Mouse (Mus musculus): ENCODE data around the gene Cd151. TPM values are rescaled to one million over a fixed set of nuclear protein-coding genes. Genes with fewer than 3 reads are reported as not detected.
"Not testable (repeated sequence)": the region's sequence is repeated elsewhere in the genome, so short reads cannot be mapped to it uniquely, and the experiment has no call there.

The Cd151 gene
- polyA plus RNA-seq, 1 experiment: 223 TPM

DNA sequence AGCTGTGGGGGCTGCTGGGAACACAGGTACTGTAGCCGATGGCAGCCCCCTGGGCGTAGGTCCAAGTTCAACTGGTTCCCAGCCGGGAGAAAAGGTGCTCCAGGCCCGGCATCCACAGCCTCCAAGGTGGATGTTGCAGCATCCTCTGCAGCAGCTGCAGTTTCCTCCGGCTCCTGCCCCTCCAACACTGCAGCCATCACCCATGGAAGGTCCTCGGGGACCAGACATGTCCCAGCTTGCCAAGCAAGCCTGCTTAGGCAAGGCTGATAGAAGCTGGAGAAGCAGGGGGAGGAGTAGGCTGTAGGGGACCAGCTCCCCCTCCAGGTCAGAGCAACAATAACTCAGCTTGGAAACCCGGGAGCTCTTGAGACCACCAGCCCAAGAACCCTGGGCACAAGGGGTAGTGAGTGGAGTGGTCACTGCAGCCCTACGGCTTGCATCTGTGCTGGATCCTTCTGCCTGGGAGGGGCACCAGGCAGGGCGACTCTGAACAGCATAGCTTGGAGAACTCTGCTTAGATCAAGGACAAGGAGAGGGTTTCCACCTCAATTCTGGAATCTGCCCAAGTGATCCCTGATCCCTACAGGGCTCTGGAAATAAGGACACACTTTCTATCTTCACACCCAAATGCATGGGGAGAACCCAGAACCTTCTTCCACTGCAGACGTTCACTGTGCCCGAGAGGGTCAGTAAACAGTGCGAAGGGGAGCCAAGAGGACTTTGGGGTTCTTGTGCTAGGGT lies 23.9 kb upstream of the Cd151 start:
- Histone ChIP-seq H3K4me3 (ENCODE audit: insufficient read depth, low read depth, low read length) (peak overlapping the region; percentile 48), H3K27ac (replicated peaks; ENCODE audit: low read depth, low read length) (no peak overlapping the region), H3K4me1 (ENCODE audit: control insufficient read depth, insufficient read depth, insufficient read length, low read length) (peaks cover 4% of the 10 kb centered on the region; the same call in 1 of the 2 replicates)

DNA sequence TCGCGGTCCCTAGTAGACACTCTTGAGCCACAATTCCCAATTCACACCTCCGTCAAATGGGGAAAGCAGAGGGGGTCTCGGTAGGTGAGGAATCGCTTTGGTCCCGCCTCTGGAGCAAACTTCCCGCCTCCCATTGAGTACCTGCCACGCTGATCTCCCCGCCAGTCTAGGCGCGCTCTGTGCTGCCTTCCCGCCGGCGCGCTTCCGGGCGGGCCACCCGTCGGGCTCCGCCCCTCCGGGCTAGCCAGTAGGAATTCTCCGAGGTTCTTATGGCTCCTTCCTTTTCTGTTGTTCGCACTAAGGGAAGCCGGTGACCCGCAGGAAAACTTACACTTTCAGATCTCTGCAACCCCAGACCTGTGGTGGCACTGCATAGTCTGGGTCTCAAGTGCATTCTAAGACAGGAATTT lies 23.4 kb upstream of the Cd151 start, which contains the start of gene Pidd1:
TSS of gene Pidd1 (minus strand) at position 198 of the 410 bp plus-strand sequence.
- H3K4me3 ChIP-seq (ENCODE audit: insufficient read depth, low read depth, low read length): peak within 1 kb of the TSS; percentile 48
- peak within 1 kb of the TSS; percentile 53; the same call in 1 of the 2 replicates for H3K27ac ChIP-seq (replicated peaks; ENCODE audit: low read depth, low read length)
- peaks cover 7% of the 10 kb centered on the region; the same call in 1 of the 2 replicates for H3K4me1 ChIP-seq (ENCODE audit: control insufficient read depth, insufficient read depth, insufficient read length, low read length)

DNA sequence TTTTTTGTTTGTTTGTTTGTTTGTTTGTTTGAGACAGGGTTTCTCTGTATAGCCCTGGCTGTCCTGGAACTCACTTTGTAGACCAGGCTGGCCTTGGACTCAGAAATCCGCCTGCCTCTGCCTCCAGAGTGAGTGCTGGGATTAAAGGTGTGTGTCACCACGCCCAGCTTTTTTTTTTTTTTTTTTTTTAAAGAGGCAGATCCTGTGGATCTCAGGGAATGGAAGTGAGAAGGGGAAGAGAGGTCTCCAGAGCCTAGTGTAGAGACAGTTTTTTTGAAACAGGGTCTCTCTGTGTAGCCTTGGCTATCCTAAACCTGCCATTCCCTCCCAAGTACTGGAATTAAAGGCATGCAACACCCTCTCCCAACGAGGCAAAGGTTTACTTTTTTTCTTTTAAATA lies 20.8 kb upstream of the Cd151 start:
- H3K27ac ChIP-seq (replicated peaks; ENCODE audit: low read depth, low read length); H3K4me3 ChIP-seq (ENCODE audit: insufficient read depth, low read depth, low read length); H3K4me1 ChIP-seq (ENCODE audit: control insufficient read depth, insufficient read depth, insufficient read length, low read length): not testable (repeated sequence)

- H3K27ac ChIP-seq (replicated peaks; ENCODE audit: low read depth, low read length): peak within 1 kb of the TSS; percentile 100
- H3K4me1 ChIP-seq (ENCODE audit: control insufficient read depth, insufficient read depth, insufficient read length, low read length): peaks cover 7% of the 10 kb centered on the region; the same call in 1 of the 2 replicates
- peak within 1 kb of the TSS; percentile 87 for H3K4me3 ChIP-seq (ENCODE audit: insufficient read depth, low read depth, low read length)
These were observed 19.8 kb upstream of the Cd151 start, which contains the start of gene Rplp2 for GRCm38 (mm10) chr7:141447110-141447991. TSS of gene Rplp2 (plus strand) at chr7:141447370.

- peak overlapping the region; percentile 78 for H3K27ac ChIP-seq (replicated peaks; ENCODE audit: low read depth, low read length)
- peaks cover 5% of the 10 kb centered on the region for H3K4me1 ChIP-seq (ENCODE audit: control insufficient read depth, insufficient read depth, insufficient read length, low read length)
- H3K4me3 ChIP-seq (ENCODE audit: insufficient read depth, low read depth, low read length): no peak overlapping the region
These were observed 15.3 kb upstream of the Cd151 start for GRCm38 (mm10) chr7:141451928-141452327.

DNA sequence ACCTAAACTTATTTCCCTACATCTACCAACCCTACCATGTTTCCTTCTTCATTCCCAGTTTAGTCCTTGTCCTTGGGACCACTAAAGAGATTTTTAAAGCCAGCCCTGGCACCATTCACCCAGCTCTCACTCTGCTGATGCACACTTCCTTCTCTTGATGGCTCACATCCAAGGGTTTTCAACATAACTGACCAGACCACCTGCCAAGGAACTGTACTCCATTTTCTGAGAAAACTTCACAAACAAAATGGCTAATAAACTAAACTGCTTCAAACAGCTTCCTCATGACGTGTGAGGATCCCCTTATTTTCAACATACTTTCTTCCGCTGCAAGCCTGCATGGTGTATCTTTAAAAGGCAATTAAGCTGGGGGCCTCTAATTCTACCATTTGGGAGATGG lies 13.6 kb upstream of the Cd151 start:
- peak overlapping the region; percentile 26 for H3K27ac ChIP-seq (replicated peaks; ENCODE audit: low read depth, low read length)
- peaks cover 17% of the 10 kb centered on the region for H3K4me1 ChIP-seq (ENCODE audit: control insufficient read depth, insufficient read depth, insufficient read length, low read length)
- H3K4me3 ChIP-seq (ENCODE audit: insufficient read depth, low read depth, low read length): no peak overlapping the region

GRCm38 (mm10) chr7:141454967-141455551 lies 12.1 kb upstream of the Cd151 start, which contains the start of gene Pnpla2:
TSS of gene Pnpla2 (plus strand) at chr7:141455198.
- H3K4me3 ChIP-seq (ENCODE audit: insufficient read depth, low read depth, low read length): peak within 1 kb of the TSS; percentile 91
- peaks cover 23% of the 10 kb centered on the region for H3K4me1 ChIP-seq (ENCODE audit: control insufficient read depth, insufficient read depth, insufficient read length, low read length)
- peak within 1 kb of the TSS; percentile 97 for H3K27ac ChIP-seq (replicated peaks; ENCODE audit: low read depth, low read length)

DNA sequence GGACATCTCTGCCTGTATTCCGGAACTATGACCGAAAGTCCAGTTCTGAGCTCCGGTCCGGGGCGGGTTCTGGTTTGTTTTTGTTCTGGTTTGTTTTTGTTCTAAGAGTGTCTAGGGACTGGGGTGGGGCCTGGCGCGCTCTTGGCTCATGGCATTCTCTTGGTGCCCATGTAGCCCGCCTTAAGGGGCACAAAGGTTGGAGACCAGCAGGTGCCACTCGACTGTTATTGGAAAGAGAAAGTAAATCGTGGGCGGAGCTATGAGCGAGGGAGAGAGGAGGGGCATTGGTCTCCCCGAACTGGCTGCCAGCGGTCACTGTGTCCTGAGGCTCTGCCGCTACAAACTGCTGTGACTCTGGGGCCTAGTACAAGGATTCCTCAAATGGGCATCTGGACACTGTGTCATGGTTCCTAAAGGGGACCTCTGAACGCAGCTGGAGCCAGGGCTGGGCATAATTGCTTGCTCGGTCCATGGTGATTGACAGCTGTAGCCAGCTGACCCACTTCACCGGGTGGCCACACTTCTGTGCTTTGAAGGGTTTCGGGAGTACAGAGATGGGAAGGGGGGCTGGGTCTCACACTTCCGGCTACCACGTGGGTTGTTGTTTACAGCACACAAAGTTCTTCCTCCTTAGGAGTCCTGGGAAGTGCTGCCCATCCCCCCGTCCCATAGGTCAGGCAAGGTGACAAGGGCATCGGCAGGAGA lies 11.4 kb upstream of the Cd151 start:
- Histone ChIP-seq H3K4me3 (ENCODE audit: insufficient read depth, low read depth, low read length) (peak overlapping the region; percentile 91), H3K27ac (replicated peaks; ENCODE audit: low read depth, low read length) (peak overlapping the region; percentile 97), H3K4me1 (ENCODE audit: control insufficient read depth, insufficient read depth, insufficient read length, low read length) (peaks cover 24% of the 10 kb centered on the region)

DNA sequence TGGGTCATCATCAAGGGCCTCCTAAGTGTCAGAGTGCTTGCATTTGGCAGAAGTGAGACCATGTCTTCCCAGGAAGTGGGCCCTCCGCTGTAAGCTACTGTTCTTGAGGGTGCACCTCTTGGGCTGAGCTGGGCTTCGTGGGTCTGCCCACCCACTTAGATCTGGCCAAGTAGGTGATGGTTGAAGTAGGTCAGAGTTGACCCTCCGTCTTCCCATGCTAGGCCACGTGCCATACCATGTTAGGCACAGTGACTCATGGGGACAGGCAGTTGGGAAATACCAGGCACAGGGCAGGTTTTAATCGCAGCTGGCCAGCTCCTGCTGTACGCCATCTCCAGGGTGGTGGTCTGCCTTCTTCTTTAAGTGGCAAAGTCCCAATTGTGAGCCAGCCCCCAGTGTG lies 10.5 kb upstream of the Cd151 start:
- Histone ChIP-seq H3K27ac (replicated peaks; ENCODE audit: low read depth, low read length) (peak overlapping the region; percentile 97), H3K4me1 (ENCODE audit: control insufficient read depth, insufficient read depth, insufficient read length, low read length) (peaks cover 26% of the 10 kb centered on the region), H3K4me3 (ENCODE audit: insufficient read depth, low read depth, low read length) (peak overlapping the region; percentile 91)

DNA sequence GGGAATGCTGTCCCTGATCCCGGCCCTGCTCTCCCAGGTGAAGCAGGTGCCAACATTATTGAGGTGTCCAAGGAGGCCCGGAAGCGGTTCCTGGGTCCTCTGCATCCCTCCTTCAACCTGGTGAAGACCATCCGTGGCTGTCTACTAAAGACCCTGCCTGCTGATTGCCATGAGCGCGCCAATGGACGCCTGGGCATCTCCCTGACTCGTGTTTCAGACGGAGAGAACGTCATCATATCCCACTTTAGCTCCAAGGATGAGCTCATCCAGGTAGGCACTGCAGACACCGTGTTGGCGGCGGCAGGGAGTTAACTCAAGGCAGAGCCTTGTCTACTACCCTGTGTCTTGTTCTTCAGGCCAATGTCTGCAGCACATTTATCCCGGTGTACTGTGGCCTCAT lies 10.0 kb upstream of the Cd151 start:
- Histone ChIP-seq H3K27ac (replicated peaks; ENCODE audit: low read depth, low read length) (peak overlapping the region; percentile 97), H3K4me3 (ENCODE audit: insufficient read depth, low read depth, low read length) (peak overlapping the region; percentile 91), H3K4me1 (ENCODE audit: control insufficient read depth, insufficient read depth, insufficient read length, low read length) (peaks cover 26% of the 10 kb centered on the region)

GRCm38 (mm10) chr7:141457986-141458660 lies 9.1 kb upstream of the Cd151 start:
- H3K4me3 ChIP-seq (ENCODE audit: insufficient read depth, low read depth, low read length): peak overlapping the region; percentile 4
- H3K4me1 ChIP-seq (ENCODE audit: control insufficient read depth, insufficient read depth, insufficient read length, low read length): peaks cover 27% of the 10 kb centered on the region
- H3K27ac ChIP-seq (replicated peaks; ENCODE audit: low read depth, low read length): peak overlapping the region; percentile 97

GRCm38 (mm10) chr7:141458661-141459060 lies 8.5 kb upstream of the Cd151 start:
- H3K27ac ChIP-seq (replicated peaks; ENCODE audit: low read depth, low read length): peak overlapping the region; percentile 9; the same call in 1 of the 2 replicates
- peaks cover 25% of the 10 kb centered on the region for H3K4me1 ChIP-seq (ENCODE audit: control insufficient read depth, insufficient read depth, insufficient read length, low read length)
- H3K4me3 ChIP-seq (ENCODE audit: insufficient read depth, low read depth, low read length): no peak overlapping the region; the same call in 1 of the 2 replicates

DNA sequence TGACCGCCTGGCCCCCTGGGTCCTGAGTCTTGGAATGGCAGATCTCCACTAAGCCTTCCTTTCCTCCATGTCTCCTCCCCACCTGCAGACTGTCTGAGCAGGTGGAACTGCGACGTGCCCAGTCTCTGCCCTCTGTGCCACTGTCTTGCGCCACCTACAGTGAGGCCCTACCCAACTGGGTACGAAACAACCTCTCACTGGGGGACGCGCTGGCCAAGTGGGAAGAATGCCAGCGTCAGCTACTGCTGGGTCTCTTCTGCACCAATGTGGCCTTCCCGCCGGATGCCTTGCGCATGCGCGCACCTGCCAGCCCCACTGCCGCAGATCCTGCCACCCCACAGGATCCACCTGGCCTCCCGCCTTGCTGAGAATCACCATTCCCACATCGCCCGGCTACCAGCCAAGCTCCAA lies 7.9 kb upstream of the Cd151 start:
- Histone ChIP-seq H3K4me1 (ENCODE audit: control insufficient read depth, insufficient read depth, insufficient read length, low read length) (peaks cover 25% of the 10 kb centered on the region), H3K27ac (replicated peaks; ENCODE audit: low read depth, low read length) (peak overlapping the region; percentile 9), H3K4me3 (ENCODE audit: insufficient read depth, low read depth, low read length) (no peak overlapping the region)

- Histone ChIP-seq H3K4me3 (ENCODE audit: insufficient read depth, low read depth, low read length) (no peak overlapping the region), H3K27ac (replicated peaks; ENCODE audit: low read depth, low read length) (peak overlapping the region; percentile 90), H3K4me1 (ENCODE audit: control insufficient read depth, insufficient read depth, insufficient read length, low read length) (peaks cover 25% of the 10 kb centered on the region)
These were observed 7.2 kb upstream of the Cd151 start for GRCm38 (mm10) chr7:141460001-141460390.
